Mouse (Mus musculus) testis, adult 2 months (tissue): ENCODE measurements around the gene Uba7.

Source experiments
- CTCF ChIP-seq: fragments of 200-500 bp; IDR thresholded peaks from 2 replicates; pipeline ENCODE4 v1.5.1; 2012; ENCODE audit warnings: low read depth, mild to moderate bottlenecking, inconsistent platforms, low read length, moderate library complexity; ENCODE audit not compliant: control insufficient read depth, insufficient read depth, insufficient replicate concordance
- POLR2A ChIP-seq: fragments of 200-500 bp; IDR thresholded peaks from 2 replicates; pipeline ENCODE4 v1.6.1; 2012; ENCODE audit warnings: low read depth, mild to moderate bottlenecking, inconsistent platforms, low read length, moderate library complexity; ENCODE audit not compliant: control insufficient read depth

- TF ChIP-seq CTCF (no peak), POLR2A (no peak)
Measured at GRCm38 (mm10) chr9:107992197-107992596, 16.9 kb downstream of the Uba7 start, which contains the start of gene Cdhr4.
